Mouse (Mus musculus) cerebellum, postnatal 4 days (tissue): ENCODE measurements around the gene Rplp0.

ENCODE experiments used
- DNase-seq, 2 experiments: peaks; one replicate each; pipeline ENCODE4 v3.0.0; 2022; ENCODE audit warnings: low spot score in 2 of 2, mixed read lengths in 1 of 2

The Rplp0 gene

GRCm38 (mm10) chr5:115580229-115581001 is 21.1 kb downstream of the Rplp0 start:
- DNase-seq: no peak

DNA sequence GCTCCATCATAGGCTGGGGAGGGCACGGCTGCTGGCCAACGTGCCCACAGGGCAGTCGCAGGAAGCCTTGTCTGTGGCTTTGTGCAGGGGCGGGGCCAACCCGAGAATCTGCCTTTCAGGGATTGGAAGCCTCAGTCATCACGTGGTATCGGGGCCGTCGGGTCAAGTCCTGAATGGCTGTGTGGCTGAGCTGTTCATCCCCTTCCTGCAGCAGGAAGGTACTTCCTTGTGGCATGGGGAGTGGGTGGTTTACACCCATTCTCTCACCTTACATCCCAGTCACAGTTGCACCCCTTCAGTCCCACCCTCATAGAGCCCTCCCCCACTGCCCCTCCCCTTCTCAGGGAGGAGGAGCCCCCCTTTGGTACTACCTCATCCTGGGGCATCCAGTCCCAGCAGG is 22.4 kb downstream of the Rplp0 start:
- DNase-seq: no peak

GRCm38 (mm10) chr5:115585616-115586015 is 26.3 kb downstream of the Rplp0 start:
- no peak for DNase-seq

DNA sequence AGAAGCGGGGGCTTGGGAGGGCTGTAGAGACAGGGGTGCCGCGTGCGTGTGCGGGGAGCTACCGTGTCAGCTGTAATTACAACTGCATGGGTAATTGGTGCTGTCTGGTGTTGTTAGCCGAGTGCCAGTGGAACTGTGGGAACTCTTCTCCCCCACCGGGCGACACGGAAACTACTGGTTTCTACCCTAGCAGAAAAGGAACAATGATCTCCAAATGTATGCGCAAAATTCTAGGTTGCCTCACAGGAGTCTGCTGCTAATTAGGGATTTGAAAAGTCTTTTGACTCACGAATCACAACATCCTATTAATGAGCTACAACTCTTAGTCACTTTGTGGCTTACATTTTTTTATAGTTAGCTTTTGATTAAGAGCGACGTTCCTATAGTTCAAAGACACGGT is 26.9 kb downstream of the Rplp0 start:
- no peak for DNase-seq

GRCm38 (mm10) chr5:115586780-115587179 is 27.5 kb downstream of the Rplp0 start:
- DNase-seq: no peak

GRCm38 (mm10) chr5:115591028-115591427 is 31.8 kb downstream of the Rplp0 start:
- no peak for DNase-seq

- DNase-seq: no peak
Measured at GRCm38 (mm10) chr5:115591506-115591905, 32.2 kb downstream of the Rplp0 start.

- DNase-seq: no peak
Measured at GRCm38 (mm10) chr5:115603561-115603960, 44.3 kb downstream of the Rplp0 start.

GRCm38 (mm10) chr5:115611566-115611965 is 52.3 kb downstream of the Rplp0 start:
- DNase-seq: no peak
